Mouse (Mus musculus): Measurements from ENCODE around the gene Plekho1.

DNA sequence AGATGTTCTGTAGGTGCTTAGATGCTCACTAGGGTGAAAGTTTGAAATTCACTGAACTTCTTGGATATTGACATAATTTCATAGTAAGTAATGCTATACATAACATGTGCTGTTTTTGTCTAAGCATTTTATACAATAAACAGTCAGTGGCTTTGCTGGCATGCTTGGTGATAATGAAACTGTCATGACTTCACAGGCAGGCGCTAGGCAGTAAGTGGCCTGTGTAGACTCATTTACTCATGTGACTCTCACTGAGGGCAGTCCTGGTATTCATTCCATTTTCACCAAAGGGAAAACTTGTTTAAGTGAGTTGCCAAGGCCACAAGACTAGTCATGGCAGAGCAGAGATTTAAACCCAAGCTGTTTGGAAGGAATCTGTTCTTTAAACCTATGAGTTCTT is 26.5 kb downstream of the Plekho1 start:
- TF ChIP-seq POLR2A (IDR thresholded peaks at IDR 0.05; ENCODE audit: control insufficient read depth, extremely low read depth, insufficient read depth, low read length, poor library complexity) = no peak
- no peak for TF ChIP-seq CTCF (IDR thresholded peaks at IDR 0.05; ENCODE audit: borderline replicate concordance, control insufficient read depth, extremely low read depth, insufficient read depth, low read length, poor library complexity)

All from thymus, adult 2 months (tissue).